Mouse (Mus musculus) ES-Bruce4 (cell line): ENCODE results near the gene Ppp1r9b.

Experiments
- CTCF ChIP-seq: IDR thresholded peaks from one replicate; pipeline ENCODE4 v1.8.1; 2011; ENCODE audit warnings: low read depth, low read length
- EP300 ChIP-seq: IDR thresholded peaks from 2 replicates; pipeline ENCODE4 v1.6.1; 2011; ENCODE audit warnings: low read depth, low read length; ENCODE audit not compliant: insufficient read depth
- POLR2A ChIP-seq: IDR thresholded peaks from one replicate; pipeline ENCODE4 v1.8.1; 2011; ENCODE audit warnings: low read length; ENCODE audit not compliant: insufficient read depth

- TF ChIP-seq CTCF (no peak), POLR2A (no peak), EP300 (no peak)
These were observed 35.7 kb upstream of the Ppp1r9b start for GRCm38 (mm10) chr11:94955103-94955502.
